Mouse (Mus musculus): ENCODE measurements at regions not wholly inside any gene's neighbourhood (a gene's known extent, or its start where the extent isn't known, plus 50 kb on each side); places are given as distances from the start of the nearest gene placed in this dataset.
"Not testable (repeated sequence)": the region's sequence is repeated elsewhere in the genome, so short reads cannot be mapped to it uniquely, and the experiment has no call there.

DNA sequence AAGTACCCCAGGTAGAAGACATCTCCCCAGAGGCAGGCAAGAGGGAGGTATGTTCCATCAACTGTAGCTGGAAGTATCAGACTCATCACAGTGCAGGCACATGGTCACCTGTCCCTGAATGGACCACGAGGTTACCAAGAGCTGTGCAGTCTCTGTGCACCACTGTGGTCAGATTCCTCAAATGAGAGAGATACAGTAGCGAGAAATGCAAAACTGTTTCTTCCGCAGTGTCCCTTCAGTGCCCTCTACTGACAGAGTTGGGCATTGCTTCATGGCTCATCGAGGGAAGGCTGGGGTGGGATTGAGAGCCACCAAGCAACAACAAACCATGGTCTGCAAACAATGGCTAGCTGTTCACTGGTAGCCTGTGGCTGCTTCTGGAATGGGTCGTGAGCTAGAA lies 406.9 kb downstream of the Ptpru start:
- DNase-seq: peak; percentile 69 to 76

DNA sequence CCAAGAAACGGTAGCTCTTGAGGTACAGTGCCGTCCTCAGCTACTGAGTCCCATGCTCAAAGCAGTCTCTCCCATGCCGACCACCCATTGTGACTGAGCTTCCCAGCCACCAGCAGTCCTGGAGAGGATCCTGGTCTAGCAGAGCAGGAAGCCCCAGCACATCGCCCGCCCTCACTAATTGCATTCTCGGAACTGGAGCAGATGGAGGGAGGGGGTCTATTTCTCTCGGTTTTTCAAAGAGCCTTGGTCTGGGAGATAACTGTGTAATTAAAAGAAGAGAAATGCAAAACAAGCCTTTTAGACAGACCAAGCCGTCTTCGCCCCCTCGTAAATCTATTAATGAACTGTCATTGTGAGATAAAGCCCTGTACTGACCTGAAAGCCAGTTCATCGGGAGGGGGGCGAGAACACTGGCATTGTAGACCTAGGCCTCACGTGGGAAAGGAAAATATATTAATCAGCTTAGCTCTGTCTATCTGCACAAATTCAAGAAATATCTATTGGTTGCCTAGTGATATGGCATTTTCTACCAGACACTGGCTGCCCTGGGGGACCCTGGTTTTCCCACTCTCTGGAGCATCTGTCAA lies 405.4 kb downstream of the Ptpru start:
- no peak for DNase-seq

DNA sequence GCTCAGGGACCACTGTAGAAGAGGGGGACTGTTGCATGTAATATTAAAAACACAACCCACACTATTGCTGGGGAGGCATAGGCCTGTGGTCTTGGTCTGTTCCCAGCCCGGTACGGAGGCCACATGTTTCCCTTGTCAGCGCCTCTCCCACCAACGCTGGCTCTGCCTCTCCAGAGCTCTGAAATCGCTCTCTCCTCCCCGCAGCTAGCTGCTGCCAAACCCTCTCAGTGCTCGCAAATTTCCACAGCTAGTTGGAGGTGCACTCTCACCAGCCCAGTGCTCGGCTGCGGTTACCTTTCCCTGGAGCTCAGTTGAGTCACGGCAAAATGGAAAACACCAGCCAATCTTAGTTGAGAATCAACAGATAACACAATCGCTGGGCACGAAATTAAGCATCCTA lies 402.9 kb downstream of the Ptpru start:
- no peak for DNase-seq

DNA sequence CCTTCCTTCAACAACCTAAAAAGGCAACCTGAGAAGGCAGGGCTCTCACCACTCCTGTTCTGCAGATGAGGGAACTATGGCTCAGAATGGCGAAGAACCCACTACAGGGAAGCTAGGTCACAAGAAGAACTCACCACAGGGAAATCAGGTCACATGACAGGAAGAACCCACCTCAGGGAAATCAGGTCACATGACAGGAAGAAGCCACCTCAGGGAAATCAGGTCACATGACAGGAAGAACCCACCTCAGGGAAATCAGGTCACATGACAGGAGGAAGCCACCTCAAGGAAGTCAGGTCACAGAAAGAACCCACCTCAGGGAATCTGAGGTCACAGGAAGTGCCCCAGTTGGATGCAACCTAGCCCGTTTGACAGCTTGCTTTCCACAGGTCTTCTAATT lies 399.7 kb downstream of the Ptpru start:
- no peak for DNase-seq

DNA sequence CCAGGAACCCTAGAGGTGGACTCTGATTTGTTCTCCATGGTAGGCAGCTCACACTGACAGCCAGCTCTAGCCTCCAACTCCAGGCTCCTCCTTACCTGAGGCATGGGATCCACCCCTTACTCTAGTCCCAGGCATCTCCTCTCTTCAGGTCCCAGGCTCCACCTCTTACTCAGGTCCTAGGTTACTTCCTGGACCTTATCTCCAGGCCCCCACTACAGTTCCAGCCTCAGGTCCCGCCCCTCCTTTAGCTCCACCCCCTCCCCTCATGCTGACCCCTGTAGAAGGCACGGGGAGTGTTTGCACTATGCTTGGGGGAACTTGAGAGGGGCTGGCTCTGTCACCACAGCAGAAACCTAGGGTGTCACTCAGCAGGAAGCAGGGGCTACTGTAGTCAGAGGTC lies 399.2 kb downstream of the Ptpru start:
- no peak for DNase-seq

DNA sequence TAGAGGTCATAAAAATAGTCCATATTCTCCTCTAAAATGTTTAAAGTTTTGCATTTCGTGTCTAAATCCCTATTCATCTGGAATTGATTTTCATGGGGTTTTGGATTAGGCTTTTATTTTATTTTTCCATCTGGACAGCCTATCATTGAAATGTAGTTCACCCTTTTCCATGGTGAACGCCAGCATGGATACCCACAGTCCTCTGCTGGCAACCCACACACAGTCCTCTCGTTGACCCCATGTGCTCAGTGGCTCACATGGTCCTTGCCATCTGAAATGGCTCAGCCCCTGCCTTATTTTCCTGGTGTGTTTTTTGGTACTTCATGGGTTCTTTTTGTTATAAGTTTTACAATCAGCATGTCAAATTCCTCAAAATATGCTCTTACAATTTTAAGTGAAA lies 397.2 kb downstream of the Ptpru start:
- DNase-seq: no peak

DNA sequence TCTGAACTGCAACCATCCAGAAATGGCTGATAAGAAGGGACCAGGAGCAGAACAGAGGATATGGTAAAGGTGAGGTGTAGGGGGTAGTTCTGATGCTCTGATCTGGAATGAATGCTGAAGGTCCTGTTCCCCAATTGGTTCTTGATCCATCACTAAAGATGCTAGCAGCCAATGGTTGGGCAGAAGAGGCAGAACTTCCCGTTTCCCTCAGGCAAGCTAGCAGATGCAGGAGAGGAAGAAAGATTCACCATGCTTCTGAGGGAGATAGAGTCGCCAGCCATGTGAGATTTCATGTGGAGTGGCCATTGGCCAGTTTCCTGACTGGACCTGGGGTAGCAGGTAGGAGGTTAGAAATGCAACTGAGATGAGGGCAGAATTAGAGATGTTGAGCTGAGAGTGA lies 394.6 kb downstream of the Ptpru start:
- no peak for DNase-seq

DNA sequence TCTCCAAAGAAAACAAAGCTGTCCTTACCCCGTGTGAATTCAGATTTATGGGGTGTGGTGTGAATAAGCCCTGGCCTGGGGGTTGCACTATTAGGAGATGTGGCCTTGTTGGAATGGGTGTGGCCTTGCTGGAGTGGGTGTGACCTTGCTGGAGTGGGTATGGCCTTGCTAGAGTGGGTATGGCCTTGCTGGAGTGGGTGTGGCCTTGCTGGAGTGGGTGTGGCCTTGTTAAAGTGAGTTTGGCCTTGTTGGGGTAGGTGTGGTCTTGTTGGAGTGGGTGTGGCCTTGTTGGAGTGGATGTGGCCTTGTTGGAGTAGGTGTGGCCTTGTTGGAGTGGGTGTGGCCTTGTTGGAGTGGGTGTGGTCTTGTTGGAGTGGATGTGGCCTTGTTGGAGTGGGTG lies 387.8 kb downstream of the Ptpru start:
- not testable (repeated sequence) for DNase-seq

DNA sequence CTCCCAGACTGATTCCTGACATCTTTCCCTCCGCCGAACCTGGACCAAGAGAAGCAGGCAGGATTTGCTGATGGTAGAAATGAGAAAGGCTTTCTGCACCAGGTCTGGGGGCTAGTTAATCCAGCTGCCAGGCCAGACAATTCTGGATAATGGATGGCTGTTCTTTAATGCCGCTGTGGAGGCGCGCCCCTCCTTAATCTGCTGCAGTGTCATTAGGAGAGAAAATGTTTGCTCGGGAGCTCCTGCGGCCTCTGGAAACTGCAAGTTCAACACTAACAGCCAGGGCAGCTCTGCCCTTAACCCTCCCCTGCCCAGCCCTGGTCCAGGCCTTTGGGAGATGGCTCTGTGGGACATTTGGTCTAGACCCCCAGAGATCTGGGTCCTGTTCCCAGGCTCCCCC lies 380.5 kb downstream of the Ptpru start:
- DNase-seq: no peak

DNA sequence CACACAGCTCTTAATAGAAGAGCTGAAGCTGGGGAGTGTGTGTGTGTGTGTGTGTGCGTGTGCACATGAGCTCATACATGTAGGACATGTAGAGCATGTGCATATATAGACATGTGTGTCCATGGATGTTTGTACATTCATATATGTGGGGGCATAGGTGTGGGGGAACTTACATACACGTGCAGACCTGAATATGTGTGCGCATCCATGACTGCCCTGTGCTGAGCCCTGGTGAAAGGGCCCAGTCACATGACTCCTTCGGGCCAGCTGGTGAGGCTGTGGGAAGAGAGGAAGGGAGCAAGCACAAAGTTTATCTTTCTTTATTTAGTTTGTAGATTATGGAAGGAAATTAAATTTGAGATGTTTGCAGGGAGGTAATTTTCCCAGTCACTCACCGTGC lies 378.3 kb downstream of the Ptpru start:
- DNase-seq: no peak

DNA sequence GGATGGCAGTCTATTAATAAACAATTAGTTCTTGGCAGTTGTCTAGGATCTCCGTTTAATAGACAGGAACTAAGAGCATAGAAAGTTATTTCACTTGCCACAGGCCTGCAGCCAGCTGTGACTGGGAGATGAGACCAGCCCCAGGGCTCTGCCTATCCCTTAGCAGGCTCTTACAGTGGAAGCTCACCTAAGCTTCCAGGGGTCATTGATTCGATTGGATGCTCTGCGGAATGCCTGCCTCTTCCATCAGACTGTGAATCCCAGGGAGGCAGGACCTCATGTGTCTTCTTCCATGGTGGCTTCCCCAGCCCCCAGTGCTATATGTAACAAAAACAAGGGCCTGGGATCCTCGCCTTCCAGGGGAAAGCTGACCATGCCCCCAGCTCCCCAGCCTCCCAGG lies 376.8 kb downstream of the Ptpru start:
- no peak for DNase-seq

DNA sequence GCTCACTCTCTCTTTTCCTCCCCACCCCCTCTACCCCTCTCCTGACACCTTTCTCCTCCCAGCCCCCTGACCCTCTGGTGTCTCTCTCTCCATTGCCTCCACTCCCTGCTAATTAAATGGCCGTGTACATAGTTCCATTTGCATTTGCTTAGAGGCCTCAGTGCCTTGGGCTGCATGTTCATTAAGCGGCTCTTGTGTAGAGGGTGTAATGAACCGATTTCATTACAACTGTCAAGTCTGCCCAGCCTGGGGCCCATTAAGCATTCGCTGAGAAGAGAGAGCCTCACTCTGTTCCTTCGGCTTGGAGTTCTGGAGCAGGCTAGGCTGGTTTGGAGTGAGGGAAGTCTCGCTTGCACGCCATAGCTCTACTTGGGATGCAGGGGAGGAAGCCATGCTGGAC lies 376.4 kb downstream of the Ptpru start:
- no peak for DNase-seq

DNA sequence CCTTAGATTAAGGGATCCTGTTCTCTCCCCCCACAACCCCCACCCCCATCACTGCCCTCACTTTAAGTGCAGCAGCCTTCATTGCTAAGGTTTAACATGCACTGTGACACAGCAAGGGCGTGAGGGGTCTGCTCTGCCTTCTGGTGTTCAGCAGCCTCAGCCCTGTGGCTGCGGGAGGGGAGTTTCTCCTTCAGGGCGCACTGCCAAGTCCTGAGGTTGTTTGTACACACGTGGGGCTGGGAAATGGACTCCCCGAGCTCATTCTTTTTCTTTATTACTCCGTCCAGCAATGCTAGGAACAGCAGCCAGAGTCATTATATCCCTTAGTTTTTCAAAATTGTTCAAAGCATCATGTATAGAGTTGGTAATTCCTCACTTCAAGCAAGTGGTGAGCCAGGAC lies 363.1 kb downstream of the Ptpru start:
- no peak for DNase-seq

DNA sequence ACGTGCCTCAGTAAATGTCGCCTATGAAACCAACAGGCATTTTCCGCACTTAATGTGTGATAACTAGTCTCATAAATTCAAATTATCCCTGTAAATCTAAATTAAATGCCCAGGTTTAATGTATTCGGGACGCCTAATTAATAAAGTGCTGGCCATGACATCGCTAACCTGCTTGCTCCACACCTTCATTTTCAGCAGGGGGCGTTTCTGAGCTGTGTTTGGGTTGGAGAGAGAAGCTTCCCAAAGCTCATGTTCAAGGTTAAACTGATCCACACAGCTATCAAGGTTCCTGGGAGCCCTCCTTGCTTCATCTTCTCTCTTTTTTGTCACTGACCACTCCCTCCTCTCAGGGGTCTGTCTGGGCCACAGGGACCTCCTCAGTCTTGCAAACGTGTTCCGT lies 359.2 kb downstream of the Ptpru start:
- no peak for DNase-seq

DNA sequence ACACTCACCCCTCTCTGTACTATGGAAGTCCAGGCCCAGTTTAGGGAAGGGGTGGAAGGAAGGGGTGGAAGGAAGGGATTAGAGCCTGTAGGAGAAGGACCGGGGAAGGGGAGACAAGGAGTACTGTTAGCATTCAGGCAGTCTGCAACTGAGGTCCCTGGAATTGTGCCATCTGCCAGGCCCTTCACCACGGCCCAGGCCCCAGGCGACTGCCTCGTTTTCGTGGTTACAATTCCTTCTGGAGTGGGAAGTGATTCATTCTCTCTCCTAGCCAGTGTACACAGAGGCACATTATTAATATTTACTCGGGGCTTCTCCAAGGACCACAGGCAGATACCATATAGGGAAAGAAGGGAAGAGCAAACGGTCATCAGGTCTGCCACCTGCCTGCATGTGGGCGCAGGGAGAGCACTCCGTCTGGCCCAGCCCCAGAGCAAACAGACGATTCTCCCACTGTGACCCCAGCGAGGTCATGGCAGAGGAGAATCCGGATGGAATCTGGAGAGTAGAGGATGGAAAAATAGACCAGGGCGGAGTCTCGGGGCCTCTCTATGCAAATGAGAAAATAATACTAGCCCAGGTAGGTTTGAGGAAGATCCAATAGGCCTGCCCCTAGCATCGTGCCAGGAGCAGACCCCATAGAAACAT lies 354.0 kb downstream of the Ptpru start:
- no peak for DNase-seq

DNA sequence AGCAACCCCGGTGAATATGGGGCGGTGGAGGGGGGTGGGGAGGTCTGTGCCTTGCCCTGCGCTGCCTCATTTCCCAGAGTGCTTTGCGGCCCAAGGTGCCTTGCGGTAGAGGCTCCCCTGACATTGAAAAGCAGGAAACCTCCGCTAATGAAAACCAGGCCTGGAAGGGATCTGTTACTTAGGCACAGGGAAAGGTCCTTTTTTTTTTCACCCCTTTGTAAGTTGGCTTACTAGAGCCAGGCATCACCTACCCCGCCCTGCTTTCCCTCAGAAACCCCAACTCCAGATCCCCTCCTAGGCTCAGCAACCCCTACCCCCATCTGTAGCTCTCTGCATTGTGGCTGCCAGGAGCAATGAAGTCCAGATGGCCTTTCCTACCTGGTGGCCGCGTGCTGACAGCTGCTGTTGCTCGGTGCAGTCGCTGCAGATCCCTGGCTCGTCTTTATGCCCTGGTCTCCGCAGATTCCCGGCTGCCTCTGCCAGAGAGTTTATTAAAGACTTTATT lies 353.4 kb downstream of the Ptpru start:
- DNase-seq: no peak

DNA sequence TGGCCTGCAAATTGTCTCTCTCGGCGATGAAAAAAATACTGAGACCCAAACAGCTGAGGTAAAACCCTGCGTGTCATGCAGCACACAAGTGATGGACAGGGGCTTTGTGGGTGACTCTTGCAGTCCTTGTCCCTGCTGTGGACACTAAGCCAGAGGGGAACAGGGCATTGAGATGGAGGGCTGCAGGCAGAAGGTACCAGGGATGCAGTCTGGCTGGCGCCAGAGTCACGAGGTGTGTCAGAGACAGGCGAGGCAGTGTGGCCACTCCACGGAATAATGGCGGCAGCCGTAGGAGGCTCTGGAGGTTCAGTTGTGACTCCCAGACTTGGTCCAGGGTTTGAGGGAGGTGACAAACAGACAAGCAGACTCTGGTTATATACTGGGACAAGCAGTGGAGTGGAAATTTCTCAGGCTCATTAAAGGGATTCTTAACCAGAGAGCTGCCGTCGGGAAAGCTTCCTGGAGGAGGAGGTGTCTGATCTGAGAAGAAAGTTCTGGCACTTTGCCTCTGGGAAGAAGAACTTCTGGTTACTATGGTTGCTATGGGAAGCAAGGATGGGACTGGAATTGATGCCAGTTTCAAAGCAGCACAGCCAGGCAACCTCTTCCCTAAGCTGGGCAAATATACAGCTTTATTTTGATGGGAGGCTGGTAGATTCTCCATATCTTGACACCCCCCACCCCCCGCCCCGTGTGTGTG lies 352.8 kb downstream of the Ptpru start:
- DNase-seq: no peak

DNA sequence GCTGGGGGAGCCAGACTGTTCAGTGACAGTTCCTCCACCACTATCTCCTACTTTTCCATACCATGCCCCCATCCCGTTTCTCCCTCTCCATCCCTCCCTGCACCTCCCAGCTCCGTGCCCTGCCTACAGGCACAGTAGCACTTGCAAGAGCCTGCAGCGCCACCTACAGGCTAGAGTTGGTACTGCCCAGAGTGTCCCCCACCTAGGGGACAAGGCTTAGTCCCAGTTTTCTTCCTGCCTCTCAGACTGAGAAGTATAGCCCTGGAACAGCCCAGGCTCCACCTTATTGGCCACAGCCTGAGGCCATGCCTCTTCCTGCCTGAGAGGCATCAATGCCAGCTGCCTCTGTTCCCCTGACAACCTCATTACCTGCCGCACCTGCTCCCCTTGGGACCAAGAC lies 351.3 kb downstream of the Ptpru start:
- peak; percentile 86 to 88 for DNase-seq

DNA sequence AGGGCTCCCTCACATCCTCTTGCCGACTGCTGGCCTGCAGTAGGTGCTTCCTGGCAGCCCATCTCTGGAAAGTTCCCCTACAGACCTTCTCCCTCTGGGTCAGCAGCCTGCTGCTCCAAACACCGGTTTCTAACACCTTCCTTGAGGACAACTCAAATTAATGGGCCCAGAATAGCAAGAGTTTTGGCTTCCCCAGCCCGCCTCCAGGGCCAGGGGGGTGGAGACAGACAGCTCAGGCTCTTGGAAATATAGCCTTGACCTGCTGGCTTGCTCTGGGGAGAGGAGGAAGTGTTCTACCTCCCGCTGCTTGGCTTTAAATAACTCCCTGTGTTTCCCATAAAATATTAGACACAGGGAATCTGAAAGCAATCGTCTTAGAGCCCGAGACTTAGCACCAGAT lies 349.8 kb downstream of the Ptpru start:
- no peak for DNase-seq

DNA sequence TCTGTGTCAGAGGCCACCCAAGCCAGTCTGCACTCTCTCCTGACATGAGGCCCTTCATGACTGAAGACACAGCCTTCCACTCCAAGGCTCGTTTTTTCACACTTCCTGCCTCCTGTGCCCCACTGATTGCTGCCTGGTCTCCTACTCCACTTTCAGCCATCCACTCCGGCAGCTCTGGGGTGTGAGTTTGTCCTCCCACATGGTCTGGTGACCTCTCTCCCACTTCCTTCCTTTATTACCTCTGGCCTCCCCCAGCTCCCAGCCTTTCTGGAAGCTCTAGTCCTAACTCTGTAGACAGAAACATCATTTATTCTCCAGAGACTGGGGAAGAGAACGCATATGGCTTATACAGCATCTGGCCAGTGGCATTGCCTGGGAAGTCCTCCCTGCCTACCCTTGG lies 349.0 kb downstream of the Ptpru start:
- no peak for DNase-seq

DNA sequence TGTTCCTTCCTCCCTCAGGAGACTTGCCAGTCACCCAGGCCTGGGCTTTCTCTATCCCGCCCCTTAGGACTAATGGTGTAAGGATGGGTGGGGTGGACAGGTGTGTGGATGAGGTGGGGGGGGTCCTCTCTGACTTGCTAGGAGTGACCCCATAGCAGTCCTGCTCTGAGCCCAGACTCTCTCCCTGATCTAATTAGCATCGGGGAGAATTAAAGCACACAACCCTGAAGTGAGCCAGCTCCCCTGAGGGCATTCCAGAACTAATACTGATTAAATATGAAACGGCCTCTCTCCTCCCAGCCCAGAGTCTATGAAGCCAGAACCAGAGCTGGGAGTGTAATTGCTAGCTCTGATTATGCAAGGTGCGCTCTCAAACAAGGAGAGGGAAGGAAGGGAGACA lies 346.1 kb downstream of the Ptpru start:
- DNase-seq: no peak

DNA sequence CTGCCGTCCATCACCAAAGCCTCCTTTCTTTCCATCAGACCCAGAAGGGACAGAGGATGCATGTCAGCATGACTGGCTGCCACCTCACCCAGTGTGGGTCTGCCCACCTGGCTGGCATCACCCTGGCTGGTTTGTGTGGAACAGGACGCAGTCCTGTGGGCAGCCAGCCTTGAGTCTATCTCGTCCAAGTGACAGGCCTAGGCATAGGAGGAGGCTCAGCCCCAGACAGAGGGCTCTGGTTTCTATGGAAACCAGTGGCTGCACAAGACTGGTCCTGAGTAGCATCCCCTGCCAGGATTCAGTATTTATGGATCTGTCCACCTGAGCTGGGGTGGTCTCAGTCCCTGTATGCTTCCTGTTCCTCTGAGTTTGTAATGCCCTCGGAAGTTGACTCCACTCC lies 344.4 kb downstream of the Ptpru start:
- no peak for DNase-seq

DNA sequence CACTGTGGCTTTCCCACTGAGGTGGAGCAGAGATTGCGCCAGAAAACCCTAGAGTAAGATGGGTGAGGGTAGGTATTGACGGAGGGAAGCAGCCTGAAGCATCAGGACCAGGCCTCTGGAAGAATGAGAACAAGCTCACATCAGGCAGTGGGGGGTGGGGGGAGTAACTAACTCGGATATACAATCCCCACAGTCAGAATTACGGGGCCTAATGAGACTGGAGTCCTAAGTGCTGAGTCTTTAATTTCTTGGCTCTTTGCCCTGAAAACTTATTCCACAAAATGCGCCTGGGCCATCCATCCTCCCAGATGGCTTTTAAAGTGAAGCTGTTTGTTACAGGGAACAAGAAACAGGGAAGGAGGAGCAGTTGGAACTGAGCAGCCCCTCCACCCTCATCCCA lies 341.2 kb downstream of the Ptpru start:
- no peak for DNase-seq
